Mouse (Mus musculus) stomach, embryonic 15.5 days (tissue): ENCODE measurements around the gene Gm28308. TPM values are rescaled to one million over a fixed set of nuclear protein-coding genes. Genes with fewer than 3 reads are reported as not detected.

ENCODE experiments used
- ATAC-seq: fragments of 200-750 bp; cut with Nextera tagmentation; 2 replicates; pipeline ENCODE4 v1.8.0; 2017; ENCODE audit warnings: low read depth, moderate number of reproducible peaks, moderate TSS enrichment; ENCODE audit not compliant: insufficient read depth, low FRiP score
- H3K27ac ChIP-seq: fragments of 300-500 bp; sonication (generic); 2 replicates; pipeline ENCODE4 v1.5.1; 2015; ENCODE audit warnings: mild to moderate bottlenecking, inconsistent platforms
- H3K27me3 ChIP-seq: fragments of 300-500 bp; sonication (generic); replicated peaks from 2 replicates; pipeline ENCODE4 v1.6.1; 2015; ENCODE audit warnings: inconsistent platforms
- H3K36me3 ChIP-seq: fragments of 300-500 bp; sonication (generic); 2 replicates; pipeline ENCODE4 v1.6.1; 2015; ENCODE audit warnings: inconsistent platforms
- H3K4me1 ChIP-seq: fragments of 300-500 bp; sonication (generic); 2 replicates; pipeline ENCODE4 v1.6.1; 2015; ENCODE audit warnings: inconsistent platforms
- H3K4me2 ChIP-seq: fragments of 300-500 bp; sonication (generic); 2 replicates; pipeline ENCODE4 v1.6.1; 2015; ENCODE audit warnings: mild to moderate bottlenecking, inconsistent platforms
- H3K4me3 ChIP-seq: fragments of 300-500 bp; sonication (generic); replicated peaks from 2 replicates; pipeline ENCODE4 v1.5.1; 2015; ENCODE audit warnings: inconsistent platforms
- H3K9ac ChIP-seq: fragments of 300-500 bp; sonication (generic); 2 replicates; pipeline ENCODE4 v1.6.1; 2015; ENCODE audit warnings: inconsistent platforms
- H3K9me3 ChIP-seq: fragments of 300-500 bp; sonication (generic); 2 replicates; pipeline ENCODE4 v1.6.1; 2016; ENCODE audit warnings: inconsistent platforms
- WGBS: fragments of 180-500 bp; shearing (Covaris S2); methylation state at CpG from one replicate; pipeline ENCODE4 v1.1.7; 2015; 5-methylcytosine and 5-hydroxymethylcytosine counted together
- polyA plus RNA-seq: library from polyadenylated mRNA; unstranded; fragments of >200 nt; fragmentation: Nextera tagmentation; extraction: Ambion mirVana; gene quantifications from 2 replicates; pipeline ENCODE4 v1.2.1, GENCODE M21; 2015

The Gm28308 gene
- polyA plus RNA-seq, 1 experiment from 2014 or later, result not detected

GRCm38 (mm10) chr6:52252016-52252774 lies 39.1 kb upstream of the Gm28308 start:
- H3K9ac ChIP-seq, result no peak overlapping the region
- WGBS, result 5% methylated on average over 24 of the region's 24 CpGs
- no peak overlapping the region for H3K4me2 ChIP-seq

GRCm38 (mm10) chr6:52251177-52251879 lies 38.2 kb upstream of the Gm28308 start:
- 11% methylated on average over 7 of the region's 7 CpGs for WGBS
- no peaks in the 10 kb centered on the region for H3K9me3 ChIP-seq
- no peak overlapping the region for H3K9ac ChIP-seq
- no peak for ATAC-seq
- H3K27ac ChIP-seq, result no peak overlapping the region
- no peak overlapping the region for H3K4me2 ChIP-seq
- H3K27me3 ChIP-seq, result peaks cover 89% of the 10 kb centered on the region
- H3K4me1 ChIP-seq, result peaks cover 6% of the 10 kb centered on the region; the same call in 1 of the 2 replicates
- no peak overlapping the region for H3K4me3 ChIP-seq
- H3K36me3 ChIP-seq, result no peaks in the 10 kb centered on the region

More at GRCm38 (mm10) chr6:52252016-52252774, 39.1 kb upstream of the Gm28308 start:
- Histone ChIP-seq H3K36me3 (no peaks in the 10 kb centered on the region), H3K27ac (no peak overlapping the region), H3K27me3 (peaks cover 86% of the 10 kb centered on the region), H3K4me3 (no peak overlapping the region), H3K4me1 (peaks cover 4% of the 10 kb centered on the region; the same call in 1 of the 2 replicates), H3K9me3 (no peaks in the 10 kb centered on the region)
- no peak for ATAC-seq

GRCm38 (mm10) chr6:52249826-52250225 lies 36.7 kb upstream of the Gm28308 start:
- Histone ChIP-seq H3K4me2 (no peak overlapping the region), H3K4me3 (no peak overlapping the region)

GRCm38 (mm10) chr6:52249415-52249738 lies 36.2 kb upstream of the Gm28308 start:
- no peak overlapping the region for H3K9ac ChIP-seq
- WGBS, result 1% methylated on average over 16 of the region's 16 CpGs
- peaks cover 16% of the 10 kb centered on the region for H3K4me1 ChIP-seq
- ATAC-seq, result no peak
- no peaks in the 10 kb centered on the region for H3K36me3 ChIP-seq
- no peak overlapping the region for H3K4me3 ChIP-seq
- H3K27ac ChIP-seq, result no peak overlapping the region
- H3K9me3 ChIP-seq, result no peaks in the 10 kb centered on the region
- no peak overlapping the region for H3K4me2 ChIP-seq
- peaks cover 96% of the 10 kb centered on the region for H3K27me3 ChIP-seq

More at GRCm38 (mm10) chr6:52249826-52250225, 36.7 kb upstream of the Gm28308 start:
- no peak for ATAC-seq
- WGBS, result 6% methylated on average over 4 of the region's 4 CpGs
- H3K4me1 ChIP-seq, result peaks cover 16% of the 10 kb centered on the region
- peaks cover 93% of the 10 kb centered on the region for H3K27me3 ChIP-seq
- no peaks in the 10 kb centered on the region for H3K36me3 ChIP-seq
- H3K9ac ChIP-seq, result no peak overlapping the region
- no peak overlapping the region for H3K27ac ChIP-seq
- no peaks in the 10 kb centered on the region for H3K9me3 ChIP-seq

GRCm38 (mm10) chr6:52248638-52249414 lies 35.7 kb upstream of the Gm28308 start:
- Histone ChIP-seq H3K4me3 (no peak overlapping the region), H3K9ac (no peak overlapping the region), H3K36me3 (no peaks in the 10 kb centered on the region), H3K4me1 (peaks cover 16% of the 10 kb centered on the region), H3K4me2 (no peak overlapping the region), H3K9me3 (no peaks in the 10 kb centered on the region), H3K27me3 (peaks cover 96% of the 10 kb centered on the region), H3K27ac (no peak overlapping the region)
- 3% methylated on average over 27 of the region's 27 CpGs for WGBS
- ATAC-seq, result no peak

- WGBS, result 1% methylated on average over 23 of the region's 23 CpGs
- Histone ChIP-seq H3K9ac (no peak overlapping the region), H3K9me3 (no peaks in the 10 kb centered on the region), H3K4me3 (no peak overlapping the region), H3K4me2 (no peak overlapping the region), H3K4me1 (peaks cover 12% of the 10 kb centered on the region), H3K36me3 (no peaks in the 10 kb centered on the region), H3K27me3 (peaks cover 97% of the 10 kb centered on the region), H3K27ac (no peak overlapping the region)
- no peak for ATAC-seq
Observed at GRCm38 (mm10) chr6:52247766-52248637, 34.9 kb upstream of the Gm28308 start.

GRCm38 (mm10) chr6:52246916-52247315 lies 33.8 kb upstream of the Gm28308 start:
- H3K9ac ChIP-seq, result no peak overlapping the region
- H3K9me3 ChIP-seq, result no peaks in the 10 kb centered on the region
- peaks cover 12% of the 10 kb centered on the region for H3K4me1 ChIP-seq
- H3K36me3 ChIP-seq, result no peaks in the 10 kb centered on the region
- no peak for ATAC-seq
- H3K27ac ChIP-seq, result no peak overlapping the region
- no peak overlapping the region for H3K4me3 ChIP-seq
- peaks cover 97% of the 10 kb centered on the region for H3K27me3 ChIP-seq
- H3K4me2 ChIP-seq, result no peak overlapping the region
- 9% methylated on average over 3 of the region's 3 CpGs for WGBS

- Histone ChIP-seq H3K4me3 (no peak overlapping the region), H3K4me2 (no peak overlapping the region), H3K27me3 (peaks cover 97% of the 10 kb centered on the region), H3K27ac (no peak overlapping the region), H3K4me1 (peaks cover 12% of the 10 kb centered on the region), H3K9me3 (no peaks in the 10 kb centered on the region), H3K9ac (no peak overlapping the region), H3K36me3 (no peaks in the 10 kb centered on the region)
- ATAC-seq, result no peak
- WGBS, result 1% methylated on average over 26 of the region's 26 CpGs
Observed at GRCm38 (mm10) chr6:52246403-52246803, 33.3 kb upstream of the Gm28308 start.

GRCm38 (mm10) chr6:52245757-52246142 lies 32.6 kb upstream of the Gm28308 start, which contains the start of gene Hoxa11:
Gene Hoxa11, minus strand, starts transcription at chr6:52245810.
- Histone ChIP-seq H3K27ac (no peak within 1 kb of the TSS), H3K9ac (no peak within 1 kb of the TSS), H3K36me3 (no peaks in the 10 kb centered on the region), H3K4me2 (0 out of 2 replicates have a peak within 1 kb of the TSS, but pooled peaks have one; percentile 10), H3K27me3 (peaks cover 97% of the 10 kb centered on the region), H3K4me3 (peak within 1 kb of the TSS; percentile 20; the same call in 1 of the 2 replicates), H3K9me3 (no peaks in the 10 kb centered on the region), H3K4me1 (peaks cover 12% of the 10 kb centered on the region)
- WGBS, result 2% methylated on average over 20 of the region's 20 CpGs
- no peak for ATAC-seq

- H3K9ac ChIP-seq, result no peak overlapping the region
- no peak overlapping the region for H3K27ac ChIP-seq
- no peaks in the 10 kb centered on the region for H3K36me3 ChIP-seq
- peak overlapping the region; percentile 20; the same call in 1 of the 2 replicates for H3K4me3 ChIP-seq
- WGBS, result under 1% methylated on average over 71 of the region's 71 CpGs
- H3K4me2 ChIP-seq, result 0 out of 2 replicates have a peak overlapping the region, but pooled peaks have one; percentile 10
- H3K9me3 ChIP-seq, result no peaks in the 10 kb centered on the region
- H3K4me1 ChIP-seq, result peaks cover 12% of the 10 kb centered on the region
- H3K27me3 ChIP-seq, result peaks cover 98% of the 10 kb centered on the region
- no peak for ATAC-seq
Observed at GRCm38 (mm10) chr6:52245040-52245756, 32.1 kb upstream of the Gm28308 start.
